Mouse (Mus musculus) midbrain, embryonic 12.5 days (tissue): Measurements from ENCODE around the gene Gm29554. TPM values are rescaled to one million over a fixed set of nuclear protein-coding genes. Genes with fewer than 3 reads are reported as not detected.
"Not testable (repeated sequence)": the region's sequence is repeated elsewhere in the genome, so short reads cannot be mapped to it uniquely, and the experiment has no call there.

Source experiments
- ATAC-seq: fragments of 200-750 bp; cut with Nextera tagmentation; 2 replicates; pipeline ENCODE4 v1.8.0; 2017; ENCODE audit warnings: low read depth, moderate TSS enrichment, moderate library complexity; ENCODE audit not compliant: low FRiP score
- H3K27ac ChIP-seq: fragments of 300-500 bp; sonication (generic); replicated peaks from 2 replicates; pipeline ENCODE4 v1.5.1; 2016; ENCODE audit warnings: mild to moderate bottlenecking
- H3K27me3 ChIP-seq: fragments of 300-500 bp; sonication (generic); 2 replicates; pipeline ENCODE4 v1.6.1; 2016; ENCODE audit warnings: mild to moderate bottlenecking
- H3K36me3 ChIP-seq: fragments of 300-500 bp; sonication (generic); 2 replicates; pipeline ENCODE4 v1.6.1; 2016
- H3K4me1 ChIP-seq: fragments of 300-500 bp; sonication (generic); 2 replicates; pipeline ENCODE4 v1.6.1; 2016
- H3K4me2 ChIP-seq: fragments of 300-500 bp; sonication (generic); replicated peaks from 2 replicates; pipeline ENCODE4 v1.6.1; 2016; ENCODE audit warnings: mild to moderate bottlenecking, moderate library complexity
- H3K4me3 ChIP-seq: fragments of 300-500 bp; sonication (generic); 2 replicates; pipeline ENCODE4 v1.5.1; 2016; ENCODE audit warnings: mild to moderate bottlenecking
- H3K9ac ChIP-seq: fragments of 300-500 bp; sonication (generic); replicated peaks from 2 replicates; pipeline ENCODE4 v1.6.1; 2016; ENCODE audit warnings: mild to moderate bottlenecking, moderate library complexity
- H3K9me3 ChIP-seq: fragments of 300-500 bp; sonication (generic); 2 replicates; pipeline ENCODE4 v1.6.1; 2016; ENCODE audit warnings: mild to moderate bottlenecking
- WGBS: fragments of 180-500 bp; shearing (Covaris S2); methylation state at CpG from one replicate; pipeline ENCODE4 v1.1.7; 2016; 5-methylcytosine and 5-hydroxymethylcytosine counted together
- polyA plus RNA-seq: library from polyadenylated mRNA; unstranded; fragments of >200 nt; fragmentation: Nextera tagmentation; extraction: Ambion mirVana; gene quantifications from 2 replicates; pipeline ENCODE4 v1.2.1, GENCODE M21; 2016

Gm29554 gene
- polyA plus RNA-seq, result not detected in 2 replicates

- H3K4me2 ChIP-seq, H3K9ac ChIP-seq, H3K9me3 ChIP-seq, H3K4me3 ChIP-seq, H3K36me3 ChIP-seq, H3K27ac ChIP-seq, ATAC-seq, H3K4me1 ChIP-seq, H3K27me3 ChIP-seq: not testable (repeated sequence)
- no CpG with 5 or more reads among the region's 6 CpGs for WGBS
These were observed at the start of gene Gm29554 for GRCm38 (mm10) chrY:12273632-12274031. Gm29554 (plus strand) TSS chrY:12273932.

Other genes with a start within 250 kb of the Gm29554 start
- not detected in 2 replicates for gene Gm20812, start 108.0 kb downstream of the Gm29554 start, polyA plus RNA-seq